Mouse (Mus musculus) monocyte, adult 2 months (primary cell): ENCODE data around the gene Wdr72.

Experiments used
- DNase-seq, 2 experiments: peaks; one replicate each; pipeline ENCODE4 v3.0.0; 2022; ENCODE audit warnings: low spot score in 2 of 2, low read depth in 1 of 2

Gene Wdr72

DNA sequence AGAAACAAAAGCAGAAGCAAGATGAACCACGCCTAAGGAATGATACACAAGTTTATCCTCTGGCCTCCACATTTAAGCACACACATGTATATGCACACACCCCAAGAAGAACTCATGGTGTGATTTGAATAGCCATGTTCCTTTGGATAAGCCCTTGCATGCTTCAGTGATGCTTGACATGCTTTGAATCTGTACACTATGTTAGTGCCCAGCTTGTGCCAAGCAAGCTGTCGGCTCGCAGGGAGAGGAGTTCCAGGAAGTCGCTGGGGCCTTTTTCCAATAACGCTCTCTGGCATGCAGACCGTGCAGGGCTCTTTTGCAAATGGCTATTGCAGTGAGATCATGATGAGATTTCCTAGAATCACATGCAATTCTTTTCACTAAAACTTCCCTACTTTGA lies 118.1 kb downstream of the Wdr72 start:
- no peak for DNase-seq

DNA sequence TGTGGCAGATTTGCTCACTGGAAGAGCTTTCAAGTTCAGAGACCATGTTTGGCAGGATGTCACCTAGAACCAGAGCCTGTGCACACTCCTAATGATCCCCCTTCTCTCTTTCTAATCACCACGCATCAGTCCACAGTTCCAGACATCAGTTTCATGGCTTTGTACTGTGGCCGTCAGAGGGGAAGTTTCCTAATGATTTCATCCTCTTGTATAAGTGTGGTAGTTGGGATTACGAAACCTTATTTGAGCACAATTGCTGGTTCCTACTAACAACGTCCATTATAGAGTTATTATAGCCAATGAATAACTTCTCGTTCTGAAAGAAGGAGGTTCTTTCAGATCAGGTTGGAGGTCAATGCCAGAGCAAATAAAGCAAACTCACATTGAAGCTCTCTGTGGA lies 131.1 kb downstream of the Wdr72 start:
- DNase-seq = no peak

GRCm38 (mm10) chr9:74248084-74248483 lies 137.9 kb downstream of the Wdr72 start:
- no peak for DNase-seq

GRCm38 (mm10) chr9:74249486-74249885 lies 139.3 kb downstream of the Wdr72 start:
- DNase-seq = no peak

- no peak for DNase-seq
Observed at GRCm38 (mm10) chr9:74250522-74250921, 140.4 kb downstream of the Wdr72 start.

GRCm38 (mm10) chr9:74258389-74258788 lies 148.2 kb downstream of the Wdr72 start:
- DNase-seq = no peak

- no peak for DNase-seq
Observed at GRCm38 (mm10) chr9:74277752-74278385, 167.7 kb downstream of the Wdr72 start.

GRCm38 (mm10) chr9:74282072-74282471 lies 171.9 kb downstream of the Wdr72 start:
- no peak for DNase-seq

DNA sequence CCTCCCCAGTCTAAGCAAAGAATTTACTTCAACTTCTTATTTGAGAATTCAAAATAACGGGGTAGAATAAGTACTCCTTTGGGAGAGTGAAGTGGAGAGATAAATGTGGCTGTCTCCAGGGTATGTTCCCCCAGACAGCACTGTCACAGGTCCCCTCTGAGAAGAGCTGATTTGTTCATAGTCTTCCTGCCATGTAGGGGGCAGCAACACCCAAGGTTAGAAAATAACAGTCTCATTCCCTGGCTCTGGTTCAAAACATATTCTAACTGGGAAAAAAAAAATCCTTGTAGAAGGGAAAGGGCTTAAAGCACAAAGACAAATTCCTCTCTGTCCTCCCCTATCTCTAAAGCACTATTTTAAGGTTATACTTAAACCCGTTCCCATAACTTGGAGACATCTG lies 176.1 kb downstream of the Wdr72 start:
- no peak for DNase-seq

DNA sequence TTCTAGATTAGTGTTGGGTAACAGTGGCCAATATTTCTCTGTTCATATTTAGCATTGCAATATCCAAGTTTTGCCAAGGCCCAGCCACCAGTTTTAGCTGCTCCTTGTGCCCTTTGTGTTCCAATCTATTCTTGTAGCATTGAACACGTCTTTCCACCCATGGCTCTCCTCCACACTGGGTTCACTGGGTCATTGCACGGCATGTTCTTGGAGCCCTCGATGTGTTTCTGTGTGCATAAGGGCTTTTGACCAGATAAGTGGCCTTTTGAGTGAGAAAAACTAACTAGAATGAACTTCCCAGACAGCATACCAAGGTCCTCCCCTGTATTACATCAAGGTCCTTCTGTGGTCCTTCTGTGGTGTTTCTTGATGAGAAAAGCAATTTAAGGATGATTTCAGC lies 184.3 kb downstream of the Wdr72 start:
- no peak for DNase-seq

DNA sequence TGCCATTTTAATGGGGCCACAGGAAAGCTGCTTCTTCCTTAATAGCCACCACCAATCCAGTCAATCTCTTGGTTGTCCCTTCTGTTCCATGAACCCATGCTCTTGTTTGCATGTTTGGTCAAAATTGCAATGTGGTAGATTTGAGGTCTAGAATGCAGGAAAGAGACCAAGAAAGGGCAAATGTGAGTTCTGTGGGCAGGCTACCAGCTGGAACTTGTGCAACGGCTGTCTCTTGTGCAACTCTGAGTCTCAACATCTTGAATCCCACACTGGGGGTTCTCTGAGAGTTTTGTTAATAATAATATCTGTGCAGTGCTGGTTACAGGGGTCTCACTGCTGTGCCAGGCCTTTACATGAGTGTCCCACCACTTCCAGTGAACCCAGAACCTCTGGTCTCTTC lies 208.6 kb downstream of the Wdr72 start:
- no peak for DNase-seq

GRCm38 (mm10) chr9:74324089-74324924 lies 214.2 kb downstream of the Wdr72 start:
- no peak for DNase-seq

GRCm38 (mm10) chr9:74324925-74325295 lies 214.8 kb downstream of the Wdr72 start:
- DNase-seq = no peak

DNA sequence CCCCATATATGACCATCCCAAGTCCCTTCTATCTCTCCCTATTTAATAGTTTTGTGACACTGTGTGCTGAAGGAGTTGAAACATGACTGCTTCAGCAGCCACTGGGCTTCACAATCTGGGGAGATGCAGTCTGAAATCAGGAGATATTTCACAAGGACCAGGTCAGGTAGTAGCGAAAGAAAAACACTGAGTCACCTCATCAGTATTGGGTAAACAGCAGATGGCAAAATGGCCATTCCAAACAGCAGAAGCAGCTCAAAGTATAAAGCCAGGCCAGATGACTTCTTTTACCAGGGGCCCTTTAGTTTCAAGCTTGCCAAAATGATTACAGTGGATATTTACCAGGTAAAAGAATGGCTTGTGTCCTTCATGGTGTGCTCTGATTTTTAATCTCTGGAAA lies 215.8 kb downstream of the Wdr72 start:
- DNase-seq = no peak

DNA sequence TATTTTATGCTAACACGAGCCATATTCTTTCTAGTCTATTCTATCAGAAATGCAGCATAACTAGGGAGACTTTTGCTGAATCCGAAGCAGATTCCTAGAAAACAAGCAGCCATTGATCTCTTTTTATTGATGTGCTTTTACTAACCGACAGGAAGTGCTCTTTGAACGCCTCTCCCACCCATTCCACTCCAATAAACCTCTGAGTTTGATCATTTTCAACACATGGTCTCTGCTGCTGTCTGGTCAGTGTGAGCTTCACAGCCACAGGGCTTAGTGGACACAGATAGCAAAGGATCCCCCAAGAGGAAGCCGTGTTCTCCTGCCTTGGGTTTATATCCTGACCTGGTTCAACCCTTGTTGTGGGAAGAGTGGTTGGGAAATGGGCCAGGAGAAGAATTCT lies 218.7 kb downstream of the Wdr72 start:
- no peak for DNase-seq

DNA sequence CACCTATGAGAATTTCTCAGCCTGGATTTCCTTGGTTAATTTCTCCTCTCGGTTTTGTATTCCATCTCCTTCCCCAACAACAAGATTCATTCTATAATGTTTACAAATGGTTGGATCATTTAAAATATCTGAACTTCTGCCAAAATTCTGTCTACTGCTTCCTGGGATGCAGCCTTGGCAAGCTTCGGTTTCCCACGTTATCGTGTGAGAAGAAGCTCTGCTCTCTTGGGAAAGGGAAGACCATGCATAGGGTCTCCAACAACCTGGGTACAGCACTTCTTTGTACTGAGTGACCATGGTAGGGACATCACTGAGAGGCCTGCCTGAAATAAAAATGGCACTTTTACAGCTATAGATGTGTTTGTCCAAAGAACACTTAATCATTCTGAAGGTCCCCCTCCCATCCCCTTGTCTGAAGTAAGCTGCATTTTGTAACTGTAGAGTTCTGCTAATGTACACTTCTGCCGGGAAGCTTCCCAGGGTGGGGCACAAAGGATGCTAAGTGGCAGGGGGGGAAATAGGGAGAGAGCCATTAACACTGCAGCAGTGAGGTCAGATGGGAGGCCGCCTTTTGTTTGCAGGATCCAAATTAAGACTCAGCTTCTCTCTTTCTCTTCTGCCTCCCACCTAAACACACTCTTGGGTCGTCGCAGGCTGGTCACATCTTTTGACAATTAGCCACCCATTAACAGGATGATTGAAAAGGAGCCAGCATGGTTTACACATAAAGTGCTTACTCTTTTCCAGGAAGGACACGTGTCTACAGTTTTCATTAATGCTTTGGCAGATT lies 220.7 kb downstream of the Wdr72 start:
- no peak for DNase-seq

- DNase-seq = no peak
Observed at GRCm38 (mm10) chr9:74332321-74332720, 222.2 kb downstream of the Wdr72 start.
